Mouse (Mus musculus) midbrain, postnatal 0 days (tissue): Measurements from ENCODE around the gene Fam216b. TPM values are rescaled to one million over a fixed set of nuclear protein-coding genes. Genes with fewer than 3 reads are reported as not detected.

Experiments used
- ATAC-seq: fragments of 200-750 bp; cut with Nextera tagmentation; 2 replicates; pipeline ENCODE4 v1.8.0; 2017; ENCODE audit warnings: moderate number of reproducible peaks, mild to moderate bottlenecking, moderate TSS enrichment, moderate library complexity; ENCODE audit not compliant: low FRiP score
- DNase-seq: peaks from one replicate; pipeline ENCODE4 v3.0.0-alpha.2; 2015; ENCODE audit warnings: low spot score
- H3K27ac ChIP-seq: fragments of 300-500 bp; sonication (generic); 2 replicates; pipeline ENCODE4 v1.5.1; 2014; ENCODE audit warnings: low read depth, mild to moderate bottlenecking, low read length, mixed read lengths
- H3K27me3 ChIP-seq: fragments of 300-500 bp; sonication (generic); 2 replicates; pipeline ENCODE4 v1.6.1; 2014; ENCODE audit warnings: low read length, control low read depth, mixed read lengths; ENCODE audit not compliant: insufficient read depth
- H3K36me3 ChIP-seq: fragments of 300-500 bp; sonication (generic); 2 replicates; pipeline ENCODE4 v1.6.1; 2014; ENCODE audit warnings: low read length, control low read depth, mixed read lengths; ENCODE audit not compliant: insufficient read depth
- H3K4me1 ChIP-seq: fragments of 300-500 bp; sonication (generic); 2 replicates; pipeline ENCODE4 v1.6.1; 2014; ENCODE audit warnings: mild to moderate bottlenecking, control low read depth, antibody characterized with exemption, low read length, mixed read lengths; ENCODE audit not compliant: insufficient read depth
- H3K4me2 ChIP-seq: fragments of 300-500 bp; sonication (generic); 2 replicates; pipeline ENCODE4 v1.6.1; 2014; ENCODE audit warnings: low read depth, mild to moderate bottlenecking, low read length, mixed read lengths; ENCODE audit not compliant: poor library complexity, severe bottlenecking
- H3K4me3 ChIP-seq: fragments of 300-500 bp; sonication (generic); 2 replicates; pipeline ENCODE4 v1.5.1; 2014; ENCODE audit warnings: low read depth, mild to moderate bottlenecking, low read length, moderate library complexity
- H3K9ac ChIP-seq: fragments of 300-500 bp; sonication (generic); replicated peaks from 2 replicates; pipeline ENCODE4 v1.6.1; 2014; ENCODE audit warnings: mild to moderate bottlenecking, low read length, moderate library complexity, mixed read lengths; ENCODE audit not compliant: poor library complexity, severe bottlenecking
- H3K9me3 ChIP-seq: fragments of 300-500 bp; sonication (generic); 2 replicates; pipeline ENCODE4 v1.6.1; 2016; ENCODE audit warnings: low read length, control low read depth
- CTCF ChIP-seq: IDR thresholded peaks from 2 replicates; pipeline ENCODE4 v1.5.1; 2016; ENCODE audit warnings: antibody characterized with exemption, mild to moderate bottlenecking
- WGBS: fragments of 180-500 bp; shearing (Covaris S2); extraction: QIAGEN DNeasy Blood & Tissue Kit; methylation state at CpG from one replicate; pipeline ENCODE4 v1.1.7; 2014; 5-methylcytosine and 5-hydroxymethylcytosine counted together
- polyA plus RNA-seq: library from polyadenylated mRNA; unstranded; fragments of >200 nt; fragmentation: Nextera tagmentation; extraction: Ambion mirVana; gene quantifications from 2 replicates; pipeline ENCODE4 v1.2.1, GENCODE M21; 2015
- total RNA-seq: library from RNA; depleted of rRNA; stranded (reverse); fragments of >200 nt; gene quantifications from 2 replicates; pipeline ENCODE4 v1.2.3, GENCODE M21; 2014; rRNA removed

The Fam216b gene
- total and polyA plus RNA-seq, 2 experiments from 2014 or later: 4.8 to 5.7 TPM

- Histone ChIP-seq H3K27me3 (no peaks in the 10 kb centered on the region), H3K36me3 (no peaks in the 10 kb centered on the region), H3K4me2 (no peak overlapping the region), H3K27ac (no peak overlapping the region), H3K9me3 (no peaks in the 10 kb centered on the region), H3K4me1 (no peaks in the 10 kb centered on the region), H3K4me3 (no peak overlapping the region), H3K9ac (no peak overlapping the region)
- no peak for ATAC-seq
- 91% methylated on average over 6 of the region's 6 CpGs for WGBS
- TF ChIP-seq CTCF: no peak
- no peak for DNase-seq
Observed at GRCm38 (mm10) chr14:78040643-78041042, 48.2 kb downstream of the Fam216b start.

GRCm38 (mm10) chr14:78038876-78039275, 49.9 kb downstream of the Fam216b start:
- no peaks in the 10 kb centered on the region for H3K36me3 ChIP-seq
- TF ChIP-seq CTCF: no peak
- ATAC-seq (no peak), DNase-seq (peak; percentile 58)
- no peak overlapping the region for H3K4me3 ChIP-seq
- no peaks in the 10 kb centered on the region for H3K27me3 ChIP-seq
- H3K9ac ChIP-seq: no peak overlapping the region
- no peaks in the 10 kb centered on the region for H3K4me1 ChIP-seq
- no peaks in the 10 kb centered on the region for H3K9me3 ChIP-seq
- no peak overlapping the region for H3K4me2 ChIP-seq
- H3K27ac ChIP-seq: peak overlapping the region; percentile 9; the same call in 1 of the 2 replicates
- 39% methylated on average over 8 of the region's 8 CpGs for WGBS

Other genes with a start within 250 kb of the Fam216b start
- 16.0 and 21.8 TPM in 2 replicates for gene Dnajc15, start 213.9 kb downstream of the Fam216b start, total RNA-seq
- 96.0 and 105 TPM in 2 replicates for gene Dnajc15, start 213.9 kb downstream of the Fam216b start, polyA plus RNA-seq
- gene Epsti1, start 184.8 kb downstream of the Fam216b start, total RNA-seq: 1.0 and 1.7 TPM in 2 replicates
- gene Epsti1, start 184.8 kb downstream of the Fam216b start, polyA plus RNA-seq: 0.66 and 0.68 TPM in 2 replicates
- 0.22 and 0.38 TPM in 2 replicates for gene Tnfsf11, start 219.0 kb upstream of the Fam216b start, total RNA-seq
- 0.14 and 0.21 TPM in 2 replicates for gene Tnfsf11, start 219.0 kb upstream of the Fam216b start, polyA plus RNA-seq